Mouse (Mus musculus) right cerebral cortex, postnatal 4 days (tissue): ENCODE measurements at regions not wholly inside any gene's neighbourhood (a gene's known extent, or its start where the extent isn't known, plus 50 kb on each side); places are given as distances from the start of the nearest gene placed in this dataset.

Experiments
- DNase-seq: peaks from one replicate; pipeline ENCODE4 v3.0.0-alpha.2; 2022

DNA sequence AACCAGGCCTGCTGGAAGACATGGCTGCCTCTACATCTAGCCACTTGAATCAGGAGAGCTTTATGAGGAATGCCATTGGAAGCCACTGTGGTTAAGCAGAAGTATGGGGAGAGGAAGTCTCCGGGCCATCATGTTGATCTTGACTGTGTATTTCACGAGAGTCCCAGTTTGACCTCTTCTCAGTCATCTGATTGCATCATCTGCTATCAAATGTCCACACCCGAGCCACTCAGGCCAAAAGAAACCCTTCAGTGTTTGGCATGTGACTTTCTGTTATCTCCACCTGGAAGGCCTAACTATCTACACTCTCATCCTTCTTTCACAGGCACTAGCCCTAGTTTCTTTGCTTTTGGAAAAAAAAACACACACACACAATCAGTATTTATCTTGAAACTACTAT lies 186.9 kb upstream of the Id2 start:
- DNase-seq: no peak

- no peak for DNase-seq
Observed at GRCm38 (mm10) chr12:25281438-25281837, 184.5 kb upstream of the Id2 start.

GRCm38 (mm10) chr12:25273631-25274305 lies 176.8 kb upstream of the Id2 start:
- DNase-seq: no peak

DNA sequence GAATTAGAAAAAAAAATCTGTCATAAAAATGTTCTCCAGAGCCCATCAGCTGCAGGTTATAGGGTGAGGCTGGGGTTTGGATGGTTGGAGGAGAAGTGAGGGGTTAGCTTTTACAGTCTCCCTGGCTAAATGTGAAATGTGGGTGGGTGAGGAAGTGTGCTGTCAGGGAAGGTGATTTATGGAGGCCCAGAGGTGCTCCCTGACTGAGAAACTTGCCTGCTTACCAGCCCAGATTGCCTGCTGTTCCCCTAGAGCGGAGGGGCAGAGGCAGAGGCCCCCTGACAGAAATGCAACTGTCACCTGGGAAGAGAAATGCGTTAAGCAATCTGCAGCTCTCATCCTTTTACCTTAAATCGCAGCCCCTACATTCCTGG lies 175.8 kb upstream of the Id2 start:
- no peak for DNase-seq

GRCm38 (mm10) chr12:25272114-25272751 lies 175.3 kb upstream of the Id2 start:
- no peak for DNase-seq

DNA sequence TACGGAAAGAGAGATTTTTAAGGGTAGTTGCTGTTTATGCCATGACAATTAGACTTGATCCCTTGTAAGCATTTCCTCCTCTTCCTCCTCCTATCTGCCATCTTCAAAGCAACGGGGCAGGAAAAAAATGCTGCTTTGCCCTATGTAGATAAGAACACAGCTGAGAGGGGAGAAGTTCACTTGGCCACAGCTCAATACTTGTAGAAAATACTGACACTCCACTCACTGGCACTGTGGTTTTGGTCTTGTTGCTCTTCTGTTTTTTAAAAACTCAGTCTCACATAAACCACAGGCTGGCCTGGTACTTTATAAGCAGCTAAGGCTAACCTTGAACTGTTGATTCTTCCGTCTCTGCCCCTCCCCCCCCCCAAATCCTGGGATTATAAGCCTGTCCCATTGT lies 172.9 kb upstream of the Id2 start:
- no peak for DNase-seq

GRCm38 (mm10) chr12:25268871-25269850 lies 172.2 kb upstream of the Id2 start:
- no peak for DNase-seq

DNA sequence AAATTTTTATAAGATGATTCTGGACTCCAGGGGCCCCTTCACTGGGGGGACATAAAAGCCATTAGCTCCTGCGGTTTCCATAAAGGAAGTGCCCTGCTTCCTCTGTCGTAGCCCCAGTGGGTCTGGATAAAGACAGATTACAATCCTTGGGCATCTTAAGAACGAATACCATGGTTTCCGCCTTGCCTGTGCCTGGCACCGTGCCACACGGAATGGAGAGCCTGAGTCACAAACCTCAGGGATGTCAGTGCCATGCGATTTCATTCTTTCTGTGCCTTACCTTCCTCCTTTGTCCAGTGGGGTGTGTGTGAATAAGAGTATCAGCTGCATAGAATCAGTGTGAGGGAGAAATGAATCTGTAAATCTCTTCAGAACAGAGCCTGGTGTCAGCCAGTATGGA lies 171.4 kb upstream of the Id2 start:
- no peak for DNase-seq

GRCm38 (mm10) chr12:25267572-25268115 lies 170.7 kb upstream of the Id2 start:
- DNase-seq: no peak

DNA sequence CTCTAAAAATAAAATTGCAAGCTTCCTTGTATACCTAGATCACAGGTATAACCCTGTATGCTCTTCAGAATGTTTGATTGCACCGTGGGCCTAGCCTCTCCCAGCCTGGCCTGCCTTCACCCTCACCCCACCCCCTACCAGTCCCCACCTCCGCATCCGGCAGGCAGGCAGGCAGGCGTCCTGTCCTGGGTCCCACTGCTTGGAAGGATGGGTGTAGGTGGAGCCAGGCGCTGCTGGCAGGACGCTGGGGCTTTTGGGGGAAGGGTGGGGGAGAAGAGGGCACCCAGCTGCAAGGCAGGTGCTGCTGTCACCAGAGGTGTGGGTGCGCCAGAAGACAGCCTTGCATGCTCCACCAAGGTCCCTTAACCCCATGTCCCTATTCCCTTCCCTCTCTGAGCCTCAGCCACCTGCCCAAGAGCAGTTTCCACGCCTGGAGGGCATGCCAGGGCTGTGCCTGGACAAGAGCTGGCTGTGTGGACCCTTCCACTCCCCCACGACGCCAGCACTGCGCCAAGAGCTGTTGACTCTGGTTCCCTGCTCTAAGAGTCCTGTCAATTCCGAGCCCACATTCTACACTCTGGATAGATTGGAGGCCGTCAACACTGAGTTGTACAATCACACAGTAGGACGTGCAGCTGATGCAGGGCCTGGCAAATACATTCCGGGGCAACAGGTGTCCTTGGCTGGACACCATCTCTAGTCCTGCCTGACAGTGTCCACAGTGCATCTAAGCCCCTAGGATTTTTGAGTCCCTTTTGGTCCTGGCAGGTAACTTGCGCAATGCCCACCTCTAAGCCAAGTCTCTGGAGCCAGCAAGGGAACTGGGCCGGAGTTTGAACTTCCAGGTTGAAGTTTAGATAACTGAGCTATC lies 170.0 kb upstream of the Id2 start:
- DNase-seq: no peak

DNA sequence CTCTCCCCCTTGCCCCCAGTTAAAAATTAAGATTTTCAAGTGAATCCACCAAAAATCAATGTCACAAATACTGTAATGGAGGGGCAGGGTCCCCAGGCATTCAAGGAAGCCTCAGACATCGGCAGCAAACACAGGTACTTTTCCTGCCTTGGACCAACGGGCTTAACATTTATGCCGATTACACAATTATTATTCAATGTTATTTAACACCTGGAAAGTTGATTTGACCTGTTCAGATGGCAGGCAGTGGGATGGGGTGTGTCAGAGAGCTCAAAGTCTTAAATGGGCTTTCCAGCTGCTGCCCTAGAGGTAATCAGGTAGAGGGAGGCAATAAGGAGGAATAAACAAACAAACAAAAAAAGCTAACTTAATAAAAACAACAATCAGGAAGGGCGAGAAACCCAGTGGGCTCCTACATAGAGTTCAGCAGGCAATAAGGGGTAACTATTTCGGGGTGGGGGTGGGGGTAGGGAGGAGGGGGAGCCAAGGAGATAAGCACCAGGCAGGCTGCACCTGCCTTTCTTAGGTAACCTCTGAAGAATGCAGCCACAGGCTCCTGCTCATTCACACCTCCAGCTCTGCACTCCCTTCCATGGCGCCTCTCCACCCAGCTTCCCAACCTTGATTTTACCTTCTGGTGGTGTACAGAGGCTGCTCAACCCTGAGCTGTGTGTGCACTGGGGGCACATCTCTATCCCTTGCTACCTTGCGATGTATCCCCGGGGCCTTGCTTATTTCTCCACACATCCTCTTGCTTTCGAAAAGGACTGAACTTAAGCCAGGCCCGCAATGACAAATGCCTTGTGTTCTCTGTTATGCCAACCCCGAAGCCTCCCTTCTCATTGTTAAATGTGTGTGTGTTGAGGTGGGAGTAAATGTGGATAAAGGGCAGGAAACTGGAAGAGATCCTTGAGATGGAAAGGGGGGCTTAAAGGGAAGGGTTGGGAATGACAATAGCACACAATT lies 168.9 kb upstream of the Id2 start:
- no peak for DNase-seq

DNA sequence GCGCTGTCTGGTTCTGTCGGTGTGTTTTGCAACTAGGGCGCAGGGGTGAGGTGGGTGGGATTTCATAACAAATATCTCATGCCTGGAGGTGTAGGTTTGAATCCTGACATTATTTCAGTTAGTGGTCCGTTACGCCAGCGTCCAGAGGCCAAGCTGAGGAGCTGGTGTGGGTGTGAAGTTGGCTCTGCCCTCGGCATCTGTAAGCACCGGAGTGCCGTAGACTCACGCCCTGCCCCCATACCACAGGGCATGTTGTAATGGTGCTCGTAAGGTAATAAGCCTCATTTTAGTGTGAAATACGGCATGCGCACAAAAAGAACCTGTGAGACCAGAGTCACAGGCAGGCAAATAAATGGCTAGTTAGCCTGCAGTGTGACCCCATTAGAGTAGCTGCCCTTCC lies 168.1 kb upstream of the Id2 start:
- DNase-seq: no peak

GRCm38 (mm10) chr12:25264408-25264807 lies 167.5 kb upstream of the Id2 start:
- no peak for DNase-seq

DNA sequence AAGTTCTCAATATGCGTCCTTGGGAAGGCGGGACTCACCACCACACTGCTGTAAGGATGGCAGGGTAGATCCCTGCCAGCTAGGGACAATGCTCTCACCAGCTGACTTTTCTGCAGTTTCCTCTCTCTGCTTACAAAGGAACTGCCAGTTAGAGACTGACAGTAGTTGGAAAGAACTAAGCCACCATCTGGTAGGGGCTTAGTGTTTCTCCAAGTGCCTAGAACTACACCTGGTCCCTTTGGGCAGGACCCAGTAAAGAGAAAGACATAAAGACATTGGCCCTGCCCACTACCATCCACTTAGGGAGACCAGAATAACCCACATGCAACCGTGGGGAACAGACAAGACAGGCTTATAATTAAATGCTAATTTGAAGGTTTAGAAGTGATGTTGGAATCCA lies 165.5 kb upstream of the Id2 start:
- no peak for DNase-seq

DNA sequence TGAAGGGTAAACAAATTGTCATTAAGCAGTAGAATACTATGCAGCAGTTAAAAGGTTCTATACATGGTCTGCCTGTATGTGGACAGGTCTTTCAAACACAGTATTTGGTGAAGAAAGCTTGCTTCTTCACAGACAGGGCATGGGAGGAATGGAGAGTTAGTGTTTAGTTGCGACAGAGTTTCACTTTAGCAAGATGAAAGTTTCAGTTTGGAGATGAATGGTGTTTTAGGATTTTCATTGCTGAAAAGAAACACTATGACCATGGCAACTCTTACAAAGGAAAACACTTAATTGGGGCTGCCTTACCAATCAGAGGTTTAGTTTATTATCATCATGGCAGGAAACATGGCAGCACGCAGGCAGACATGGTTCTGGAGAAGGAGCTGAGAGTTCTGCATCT lies 162.2 kb upstream of the Id2 start:
- no peak for DNase-seq

DNA sequence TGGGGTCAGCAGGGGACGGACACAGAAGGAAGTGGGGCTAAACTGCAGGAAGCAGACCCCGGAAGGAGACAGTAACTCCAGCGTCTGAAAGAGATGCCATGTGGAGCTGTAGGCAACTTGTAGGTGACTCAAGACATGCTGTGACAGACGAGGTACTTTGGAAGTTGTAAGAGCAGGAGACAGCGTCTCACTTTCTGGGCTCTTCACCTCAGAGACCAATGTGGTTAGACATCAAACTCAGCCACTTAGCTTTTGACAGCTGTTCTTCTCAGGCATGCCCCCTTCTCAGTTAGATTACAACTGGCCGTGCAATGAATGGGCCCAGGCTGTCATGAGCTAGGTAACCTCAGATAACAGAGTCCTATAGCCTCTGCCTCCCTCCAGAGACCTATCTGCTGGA lies 159.3 kb upstream of the Id2 start:
- no peak for DNase-seq

DNA sequence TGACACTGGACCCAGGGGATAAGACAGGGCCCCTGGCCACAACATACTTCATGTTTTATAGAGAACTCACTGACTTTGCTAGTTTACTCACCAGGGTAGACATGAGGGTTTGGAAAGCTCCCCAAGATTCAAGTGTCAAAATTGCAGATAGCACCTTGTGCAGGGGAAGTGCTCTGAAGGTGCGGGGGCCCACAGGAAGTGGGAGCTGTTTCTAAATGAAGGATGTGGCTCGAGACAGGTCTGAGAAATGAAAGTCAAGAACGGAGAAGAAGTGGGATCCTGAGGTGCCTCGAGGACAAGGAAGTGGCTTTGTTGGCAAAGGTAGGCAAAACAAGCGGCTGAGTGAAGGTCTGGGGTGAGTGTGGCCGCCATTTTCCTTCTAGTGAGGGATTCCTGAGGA lies 157.8 kb upstream of the Id2 start:
- no peak for DNase-seq

GRCm38 (mm10) chr12:25252776-25253510 lies 156.0 kb upstream of the Id2 start:
- DNase-seq: peak; percentile 38

GRCm38 (mm10) chr12:25251411-25252171 lies 154.7 kb upstream of the Id2 start:
- DNase-seq: no peak

- DNase-seq: no peak
Observed at GRCm38 (mm10) chr12:25250881-25251280, 153.9 kb upstream of the Id2 start.
